Mouse (Mus musculus): Measurements from ENCODE around the gene Igfn1.

Gene Igfn1

GRCm38 (mm10) chr1:136006292-136006748 lies at the start of gene Igfn1:
Gene Igfn1 (minus strand): TSS chr1:136006342.
- no peak for DNase-seq

- DNase-seq, result no peak
These were observed 49.6 kb upstream of the Igfn1 start for GRCm38 (mm10) chr1:136055771-136056170.

GRCm38 (mm10) chr1:136052547-136052946 lies 46.4 kb upstream of the Igfn1 start, which contains the start of gene Cacna1s:
Gene Cacna1s (plus strand): TSS chr1:136052750.
- no peak for DNase-seq

- DNase-seq, result peak; percentile 77
These were observed 45.3 kb upstream of the Igfn1 start for GRCm38 (mm10) chr1:136051465-136051864.

- DNase-seq, result no peak
These were observed 44.8 kb upstream of the Igfn1 start for GRCm38 (mm10) chr1:136051013-136051315.

- DNase-seq, result no peak
These were observed 44.3 kb upstream of the Igfn1 start, which contains the start of gene Ascl5 for GRCm38 (mm10) chr1:136050312-136051012. Gene Ascl5 (plus strand): TSS chr1:136050804.

- no peak for DNase-seq
These were observed 41.8 kb upstream of the Igfn1 start for GRCm38 (mm10) chr1:136047894-136048293.

- DNase-seq, result no peak
These were observed 41.3 kb upstream of the Igfn1 start for GRCm38 (mm10) chr1:136047432-136047831.

GRCm38 (mm10) chr1:136045774-136046173 lies 39.6 kb upstream of the Igfn1 start:
- DNase-seq, result no peak

GRCm38 (mm10) chr1:136040874-136041273 lies 34.7 kb upstream of the Igfn1 start:
- no peak for DNase-seq

- no peak for DNase-seq
These were observed 34.3 kb upstream of the Igfn1 start for GRCm38 (mm10) chr1:136040452-136040851.

GRCm38 (mm10) chr1:136038746-136039538 lies 32.8 kb upstream of the Igfn1 start:
- DNase-seq, result no peak

GRCm38 (mm10) chr1:136032961-136033360 lies 26.8 kb upstream of the Igfn1 start:
- no peak for DNase-seq

GRCm38 (mm10) chr1:136031697-136032096 lies 25.6 kb upstream of the Igfn1 start:
- DNase-seq, result no peak

- DNase-seq, result no peak
These were observed 24.1 kb upstream of the Igfn1 start for GRCm38 (mm10) chr1:136030201-136030600.

- peak; percentile 69 for DNase-seq
These were observed 12.4 kb upstream of the Igfn1 start for GRCm38 (mm10) chr1:136018390-136019189.

- peak; percentile 95 for DNase-seq
These were observed 11.8 kb upstream of the Igfn1 start for GRCm38 (mm10) chr1:136017907-136018313.

- peak; percentile 42 for DNase-seq
These were observed 11.2 kb upstream of the Igfn1 start for GRCm38 (mm10) chr1:136017307-136017706.

GRCm38 (mm10) chr1:136014796-136015502 lies 8.8 kb upstream of the Igfn1 start:
- DNase-seq, result no peak

- DNase-seq, result no peak
These were observed 7.4 kb upstream of the Igfn1 start for GRCm38 (mm10) chr1:136013513-136013912.

GRCm38 (mm10) chr1:136010247-136010646 lies 4.1 kb upstream of the Igfn1 start:
- no peak for DNase-seq

- no peak for DNase-seq
These were observed 2.0 kb upstream of the Igfn1 start for GRCm38 (mm10) chr1:136008159-136008533.

Measured in cerebellum, adult 9-11 months (tissue).